Mouse (Mus musculus) brain, embryonic 14.5 days (tissue): Measurements from ENCODE around the gene Mill2. TPM values are rescaled to one million over a fixed set of nuclear protein-coding genes. Genes with fewer than 3 reads are reported as not detected.
"Not testable (repeated sequence)": the region's sequence is repeated elsewhere in the genome, so short reads cannot be mapped to it uniquely, and the experiment has no call there.

Source experiments
- DNase-seq: peaks from one replicate; pipeline ENCODE4 v3.0.0-alpha.2; 2011; ENCODE audit warnings: low read depth
- CTCF ChIP-seq: fragments of 200-500 bp; IDR thresholded peaks from 2 replicates; pipeline ENCODE4 v1.5.1; 2012; ENCODE audit warnings: inconsistent platforms, mild to moderate bottlenecking, moderate library complexity, borderline replicate concordance; ENCODE audit not compliant: insufficient read depth, insufficient read length; ENCODE audit errors: extremely low read depth
- POLR2A ChIP-seq: fragments of 200-500 bp; IDR thresholded peaks from 2 replicates; pipeline ENCODE4 v1.6.1; 2012; ENCODE audit warnings: mild to moderate bottlenecking, inconsistent platforms, borderline replicate concordance; ENCODE audit not compliant: poor library complexity, insufficient read depth, insufficient read length, severe bottlenecking; ENCODE audit errors: extremely low read depth
- polyA plus RNA-seq: library from polyadenylated mRNA; depleted of rRNA; stranded (reverse); fragments of >200 nt; gene quantifications from 2 replicates; pipeline ENCODE4 v1.2.3, GENCODE M21; 2012; rRNA removed

Gene Mill2
- polyA plus RNA-seq, result 0.57 and 0.98 TPM in 2 replicates

DNA sequence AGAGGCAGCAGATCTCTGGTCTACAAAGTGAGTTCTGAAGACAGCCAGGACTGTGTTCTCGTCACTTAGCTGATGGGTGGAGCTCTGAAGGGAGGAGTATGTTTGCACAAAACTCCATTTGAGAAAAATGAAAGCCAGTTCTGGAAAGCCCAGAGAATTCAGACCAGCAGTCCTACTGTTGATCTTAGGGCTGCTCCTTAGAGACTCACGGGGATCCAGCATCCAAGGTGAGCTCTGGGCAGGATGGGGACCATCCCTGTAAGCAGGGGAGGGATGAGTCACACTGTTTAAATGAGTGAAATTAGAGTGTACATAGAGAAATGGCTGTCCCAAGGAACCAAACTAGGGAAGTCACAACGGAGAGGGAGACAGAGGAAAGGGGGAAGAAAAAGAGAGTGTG, at the start of gene Mill2:
Mill2 (plus strand) TSS at position 102 of the 400 bp plus-strand sequence.
- DNase-seq, result peak; percentile 4
- TF ChIP-seq CTCF (no peak), POLR2A (no peak)

- DNase-seq, result not testable (repeated sequence)
Observed at GRCm38 (mm10) chr7:18790671-18791070, 49.1 kb upstream of the Mill2 start.

GRCm38 (mm10) chr7:18798420-18798819, 41.3 kb upstream of the Mill2 start, which contains the start of gene Psg19:
TSS of gene Psg19 (minus strand) at chr7:18798520.
- TF ChIP-seq CTCF (no peak), POLR2A (no peak)
- no peak for DNase-seq

DNA sequence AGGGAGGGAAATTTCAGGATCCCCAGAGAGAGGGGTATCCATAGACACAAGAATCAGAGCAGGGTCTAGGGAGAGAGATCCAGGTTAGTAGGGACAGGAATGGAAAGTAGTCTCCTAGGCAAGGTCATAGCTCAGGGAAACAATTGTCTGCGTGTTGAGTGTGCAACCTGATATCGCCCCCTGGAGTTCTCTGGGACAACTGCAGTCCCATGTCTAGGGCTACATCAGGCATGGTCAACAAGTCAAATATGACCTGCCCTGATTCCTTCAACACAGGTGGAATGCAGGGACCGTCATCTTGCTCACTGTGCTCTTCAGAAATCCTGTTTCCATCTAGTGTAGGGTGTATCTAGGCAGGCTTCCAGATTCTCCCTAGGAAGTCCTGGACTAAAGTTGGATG, 40.6 kb upstream of the Mill2 start:
- DNase-seq, result no peak
- TF ChIP-seq CTCF, result peak; percentile 18; the same call in 1 of the 2 replicates
- no peak for TF ChIP-seq POLR2A

DNA sequence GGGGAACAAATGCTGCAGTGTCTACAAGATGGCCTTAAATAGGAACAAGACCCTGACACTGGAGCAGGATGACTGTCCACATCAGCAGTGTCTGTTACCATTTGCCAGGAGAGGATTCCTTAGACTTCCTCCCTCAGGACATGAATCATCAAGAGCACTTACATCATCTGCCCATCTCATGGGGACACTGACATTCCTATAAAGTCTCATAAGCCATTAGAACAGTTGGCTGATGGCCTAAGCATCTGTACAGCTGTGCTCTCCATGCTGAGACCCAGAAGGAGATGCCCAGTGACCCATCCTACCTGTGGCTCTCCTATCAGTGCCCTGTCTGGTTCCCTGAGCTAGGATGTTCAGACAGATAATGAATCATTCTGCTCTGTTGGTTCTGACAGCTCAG, 36.2 kb upstream of the Mill2 start:
- TF ChIP-seq POLR2A (no peak), CTCF (no peak)
- DNase-seq, result no peak

- DNase-seq, result no peak
- no peak for TF ChIP-seq CTCF
- TF ChIP-seq POLR2A, result no peak
Observed at GRCm38 (mm10) chr7:18818301-18818700, 21.5 kb upstream of the Mill2 start.

- no peak for DNase-seq
- TF ChIP-seq CTCF (no peak), POLR2A (no peak)
Observed at GRCm38 (mm10) chr7:18821507-18821906, 18.3 kb upstream of the Mill2 start, which contains the start of gene Psg17. TSS of gene Psg17 (minus strand) at chr7:18821607.

GRCm38 (mm10) chr7:18827792-18828546, 11.8 kb upstream of the Mill2 start:
- peak; percentile 1 for DNase-seq
- TF ChIP-seq CTCF (no peak), POLR2A (no peak)

GRCm38 (mm10) chr7:18828592-18828991, 11.2 kb upstream of the Mill2 start:
- peak; percentile 18 for DNase-seq
- TF ChIP-seq POLR2A, result no peak
- TF ChIP-seq CTCF, result peak; percentile 36; the same call in 1 of the 2 replicates

DNA sequence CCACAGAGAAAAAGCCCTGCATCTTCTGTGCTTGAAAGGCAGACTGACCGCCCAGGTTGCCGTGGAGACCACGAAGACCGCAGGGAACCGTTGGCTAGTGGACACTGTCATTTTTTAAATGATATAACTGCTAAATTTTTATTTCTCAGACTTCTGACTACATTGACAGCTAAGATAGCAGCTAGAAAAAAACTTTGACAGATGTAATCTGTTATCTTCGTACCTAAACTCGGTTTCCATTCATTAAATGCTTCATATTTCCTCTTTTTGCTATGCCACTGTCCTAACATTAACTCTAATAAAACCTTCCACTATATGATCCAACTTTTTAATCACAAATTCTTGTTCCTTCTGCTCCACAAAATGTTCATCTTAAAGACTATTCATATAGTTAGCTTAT, 10.2 kb upstream of the Mill2 start:
- DNase-seq, result no peak
- no peak for TF ChIP-seq CTCF
- TF ChIP-seq POLR2A, result no peak

- TF ChIP-seq POLR2A (no peak), CTCF (no peak)
- DNase-seq, result no peak
Observed at GRCm38 (mm10) chr7:18832298-18832697, 7.5 kb upstream of the Mill2 start.
